Mouse (Mus musculus): Measurements from ENCODE around the gene Pbx3. TPM values are rescaled to one million over a fixed set of nuclear protein-coding genes. Genes with fewer than 3 reads are reported as not detected.

Gene Pbx3
- polyA plus RNA-seq, 1 experiment from 2014 or later, result 21.3 TPM

DNA sequence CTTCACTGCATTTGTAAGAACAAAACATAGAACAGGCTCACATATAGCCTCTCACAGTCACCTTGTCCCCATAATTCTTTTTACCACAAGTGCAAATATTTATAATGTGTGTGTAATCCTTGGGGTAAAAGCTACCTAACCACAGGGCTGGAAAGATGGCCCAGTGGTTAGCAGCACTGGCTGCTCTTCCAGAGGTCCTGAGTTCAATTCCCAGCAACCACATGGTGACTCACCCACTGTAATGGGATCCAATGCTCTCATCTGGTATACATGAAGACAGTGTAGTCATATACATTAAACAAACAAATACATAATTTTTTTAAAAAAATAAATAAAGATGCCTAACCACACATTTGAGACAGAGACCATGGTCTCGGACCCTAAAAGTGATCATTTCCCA is 240.2 kb downstream of the Pbx3 start:
- no peak overlapping the region for H3K27ac ChIP-seq
- H3K27me3 ChIP-seq (ENCODE audit: insufficient read depth, low read length), result no peaks in the 10 kb centered on the region
- TF ChIP-seq CTCF (IDR thresholded peaks at IDR 0.05; ENCODE audit: low read depth), result no peak
- no peaks in the 10 kb centered on the region for H3K36me3 ChIP-seq (ENCODE audit: insufficient read depth, low read length)
- DNase-seq (ENCODE audit: low spot score), result no peak
- H3K4me2 ChIP-seq (ENCODE audit: low read length), result no peak overlapping the region
- H3K4me3 ChIP-seq (replicated peaks; ENCODE audit: low read depth, low read length), result no peak overlapping the region
- ATAC-seq (replicated peaks; ENCODE audit: low FRiP score, low read depth), result no peak
- 90% methylated on average over 1 of the region's 1 CpGs for WGBS
- no peaks in the 10 kb centered on the region for H3K4me1 ChIP-seq (replicated peaks; ENCODE audit: insufficient read depth, low read length)
- H3K9ac ChIP-seq (ENCODE audit: low read depth, low read length), result no peak overlapping the region
- no peaks in the 10 kb centered on the region for H3K9me3 ChIP-seq (replicated peaks; ENCODE audit: low read length)

GRCm38 (mm10) chr2:34129674-34130267 is 243.2 kb downstream of the Pbx3 start:
- no peaks in the 10 kb centered on the region for H3K27me3 ChIP-seq (ENCODE audit: insufficient read depth, low read length)
- DNase-seq (ENCODE audit: low spot score), result no peak
- no peak overlapping the region for H3K4me2 ChIP-seq (ENCODE audit: low read length)
- 64% methylated on average over 13 of the region's 13 CpGs for WGBS
- no peaks in the 10 kb centered on the region for H3K4me1 ChIP-seq (replicated peaks; ENCODE audit: insufficient read depth, low read length)
- H3K27ac ChIP-seq, result no peak overlapping the region
- H3K9ac ChIP-seq (ENCODE audit: low read depth, low read length), result no peak overlapping the region
- no peaks in the 10 kb centered on the region for H3K9me3 ChIP-seq (replicated peaks; ENCODE audit: low read length)
- no peak for TF ChIP-seq CTCF (IDR thresholded peaks at IDR 0.05; ENCODE audit: low read depth)
- no peaks in the 10 kb centered on the region for H3K36me3 ChIP-seq (ENCODE audit: insufficient read depth, low read length)
- no peak for ATAC-seq (replicated peaks; ENCODE audit: low FRiP score, low read depth)
- H3K4me3 ChIP-seq (replicated peaks; ENCODE audit: low read depth, low read length), result no peak overlapping the region

DNA sequence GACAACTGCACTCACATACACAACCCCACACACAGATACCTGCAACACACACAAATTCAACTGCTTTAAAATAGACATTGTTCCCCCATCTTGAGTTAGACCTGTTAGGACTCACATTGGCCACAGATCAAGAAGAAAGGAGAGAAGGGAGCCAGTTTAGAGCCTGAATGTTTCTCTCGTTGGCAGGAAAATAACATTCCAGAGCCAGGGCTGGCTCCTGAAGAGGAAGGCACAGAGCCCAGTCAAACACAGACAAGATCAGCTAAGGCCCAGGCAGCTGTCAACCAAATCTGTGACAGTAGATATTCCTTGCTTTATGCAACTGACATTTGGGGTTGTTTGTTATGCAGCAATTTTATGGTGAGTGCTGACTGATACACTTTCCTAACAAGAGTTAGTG is 245.1 kb downstream of the Pbx3 start:
- H3K27ac ChIP-seq, result no peak overlapping the region
- H3K27me3 ChIP-seq (ENCODE audit: insufficient read depth, low read length), result no peaks in the 10 kb centered on the region
- no peaks in the 10 kb centered on the region for H3K9me3 ChIP-seq (replicated peaks; ENCODE audit: low read length)
- peaks cover 3% of the 10 kb centered on the region; the same call in 1 of the 2 replicates for H3K4me1 ChIP-seq (replicated peaks; ENCODE audit: insufficient read depth, low read length)
- H3K36me3 ChIP-seq (ENCODE audit: insufficient read depth, low read length), result no peaks in the 10 kb centered on the region
- TF ChIP-seq CTCF (IDR thresholded peaks at IDR 0.05; ENCODE audit: low read depth), result no peak
- DNase-seq (ENCODE audit: low spot score) (no peak), ATAC-seq (replicated peaks; ENCODE audit: low FRiP score, low read depth) (no peak)
- no peak overlapping the region for H3K9ac ChIP-seq (ENCODE audit: low read depth, low read length)
- H3K4me2 ChIP-seq (ENCODE audit: low read length), result no peak overlapping the region
- 95% methylated on average over 1 of the region's 1 CpGs for WGBS
- no peak overlapping the region for H3K4me3 ChIP-seq (replicated peaks; ENCODE audit: low read depth, low read length)

DNA sequence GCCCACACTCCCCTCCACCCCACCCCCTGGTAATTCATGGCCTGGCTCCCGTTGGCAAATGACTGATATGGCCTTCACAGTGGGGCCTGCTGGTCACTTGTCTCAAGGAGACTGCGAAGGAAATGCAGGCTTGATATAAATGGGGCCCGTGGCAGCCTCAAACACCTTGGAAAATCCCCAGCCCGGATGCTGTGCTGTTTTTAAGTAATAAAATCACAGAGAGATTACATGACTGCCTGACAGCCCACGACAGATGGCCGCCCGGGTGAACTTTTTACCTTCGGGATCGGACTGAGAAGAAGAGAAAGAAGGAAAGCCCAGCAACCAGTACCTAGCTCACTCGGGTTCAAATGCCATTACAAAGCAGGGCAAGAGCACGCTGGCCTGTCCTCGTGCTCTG is 249.0 kb downstream of the Pbx3 start:
- WGBS, result 9% methylated on average over 12 of the region's 12 CpGs
- Histone ChIP-seq H3K9ac (ENCODE audit: low read depth, low read length) (no peak overlapping the region), H3K27ac (no peak overlapping the region), H3K36me3 (ENCODE audit: insufficient read depth, low read length) (no peaks in the 10 kb centered on the region), H3K4me1 (replicated peaks; ENCODE audit: insufficient read depth, low read length) (peaks cover 3% of the 10 kb centered on the region; the same call in 1 of the 2 replicates), H3K4me2 (ENCODE audit: low read length) (no peak overlapping the region), H3K9me3 (replicated peaks; ENCODE audit: low read length) (no peaks in the 10 kb centered on the region), H3K27me3 (ENCODE audit: insufficient read depth, low read length) (no peaks in the 10 kb centered on the region), H3K4me3 (replicated peaks; ENCODE audit: low read depth, low read length) (no peak overlapping the region)
- no peak for ATAC-seq (replicated peaks; ENCODE audit: low FRiP score, low read depth)
- no peak for TF ChIP-seq CTCF (IDR thresholded peaks at IDR 0.05; ENCODE audit: low read depth)
- peak; percentile 61 for DNase-seq (ENCODE audit: low spot score)

Other genes starting within 250 kb of the Pbx3 start
- 86.2 and 92.3 TPM in 2 replicates for gene Mapkap1, start 33.6 kb upstream of the Pbx3 start, polyA plus RNA-seq (2015; fragmentation: Nextera tagmentation; extraction: Ambion mirVana)